Mouse (Mus musculus): ENCODE measurements around the gene Mark4. TPM values are rescaled to one million over a fixed set of nuclear protein-coding genes. Genes with fewer than 3 reads are reported as not detected.

Mark4 gene
- polyA plus RNA-seq (2015; fragmentation: Nextera tagmentation; extraction: Ambion mirVana): 7.6 and 8.5 TPM in 2 replicates

DNA sequence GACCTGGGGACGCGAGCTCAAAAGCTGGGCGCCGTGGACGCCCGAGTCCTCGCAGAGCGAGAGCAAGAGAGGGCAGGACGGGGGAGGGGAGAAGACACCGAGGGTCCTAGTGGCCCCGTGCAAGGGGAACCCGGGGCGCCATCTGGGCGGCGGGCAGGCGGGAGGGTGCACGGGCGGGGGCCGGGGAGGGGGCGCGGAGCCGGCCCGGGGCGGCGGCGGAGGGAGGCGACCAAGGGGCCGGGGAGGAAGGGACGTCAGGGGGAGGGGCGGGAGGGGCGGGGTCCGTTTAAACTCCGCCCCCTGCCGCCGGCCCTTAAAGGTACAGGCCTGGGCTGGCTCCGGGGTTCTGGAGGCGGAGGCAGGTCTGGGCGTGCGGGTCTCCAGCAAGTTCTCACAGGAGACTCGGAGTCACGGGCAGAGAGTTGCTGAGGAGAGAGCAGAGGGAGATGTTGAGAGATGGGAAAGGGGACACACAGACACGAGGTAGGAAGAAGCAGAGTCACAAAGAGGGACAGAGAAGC, at the start of gene Mark4:
Gene Mark4, minus strand, starts transcription at position 231 of the 521 bp plus-strand sequence.
- Histone ChIP-seq H3K9ac (peak within 1 kb of the TSS; percentile 94), H3K9me3 (replicated peaks) (no peaks in the 10 kb centered on the region), H3K27ac (peak within 1 kb of the TSS; percentile 82), H3K36me3 (no peaks in the 10 kb centered on the region), H3K4me3 (peak within 1 kb of the TSS; percentile 93), H3K27me3 (no peaks in the 10 kb centered on the region), H3K4me2 (peak within 1 kb of the TSS; percentile 86), H3K4me1 (replicated peaks) (peaks cover 30% of the 10 kb centered on the region)
- WGBS: 2% methylated on average over 34 of the region's 42 CpGs
- peak; percentile 82 for ATAC-seq (replicated peaks; ENCODE audit: insufficient number of reproducible peaks, insufficient read depth, low FRiP score, low read depth)

DNA sequence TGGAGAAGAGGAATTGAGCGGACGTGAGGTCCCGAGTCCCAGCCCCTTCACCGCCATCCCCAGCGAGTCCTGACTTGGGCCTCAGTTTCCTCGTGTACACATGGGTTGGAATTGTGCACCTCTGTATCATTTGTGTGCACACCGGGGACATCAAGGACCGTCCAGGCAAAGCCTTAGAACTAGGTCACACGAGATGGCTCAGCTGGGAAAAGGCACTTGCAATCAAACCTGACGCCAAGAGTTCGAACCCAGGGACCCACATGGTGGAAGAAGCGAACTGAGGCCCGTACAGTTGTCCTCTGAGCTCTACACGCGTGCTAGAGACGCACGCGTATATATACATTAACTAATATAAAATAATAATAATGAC, 49.0 kb upstream of the Mark4 start:
- H3K9ac ChIP-seq: peak overlapping the region; percentile 82
- whole genome bisulfite sequencing: 4% methylated on average over 18 of the region's 18 CpGs
- H3K9me3 ChIP-seq (replicated peaks): no peaks in the 10 kb centered on the region
- peaks cover 28% of the 10 kb centered on the region for H3K4me1 ChIP-seq (replicated peaks)
- no peak overlapping the region for H3K27ac ChIP-seq
- H3K27me3 ChIP-seq: no peaks in the 10 kb centered on the region
- H3K4me3 ChIP-seq: peak overlapping the region; percentile 88
- ATAC-seq (replicated peaks; ENCODE audit: insufficient number of reproducible peaks, insufficient read depth, low FRiP score, low read depth): no peak
- peak overlapping the region; percentile 90 for H3K4me2 ChIP-seq
- no peaks in the 10 kb centered on the region for H3K36me3 ChIP-seq

- H3K4me3 ChIP-seq: peak overlapping the region; percentile 88
- 1% methylated on average over 68 of the region's 71 CpGs for WGBS
- peaks cover 28% of the 10 kb centered on the region for H3K4me1 ChIP-seq (replicated peaks)
- no peak for ATAC-seq (replicated peaks; ENCODE audit: insufficient number of reproducible peaks, insufficient read depth, low FRiP score, low read depth)
- peak overlapping the region; percentile 59 for H3K9ac ChIP-seq
- H3K27ac ChIP-seq: no peak overlapping the region
- peak overlapping the region; percentile 90 for H3K4me2 ChIP-seq
- no peaks in the 10 kb centered on the region for H3K36me3 ChIP-seq
- H3K27me3 ChIP-seq: no peaks in the 10 kb centered on the region
- no peaks in the 10 kb centered on the region for H3K9me3 ChIP-seq (replicated peaks)
These were observed 48.5 kb upstream of the Mark4 start for GRCm38 (mm10) chr7:19506969-19507611.

DNA sequence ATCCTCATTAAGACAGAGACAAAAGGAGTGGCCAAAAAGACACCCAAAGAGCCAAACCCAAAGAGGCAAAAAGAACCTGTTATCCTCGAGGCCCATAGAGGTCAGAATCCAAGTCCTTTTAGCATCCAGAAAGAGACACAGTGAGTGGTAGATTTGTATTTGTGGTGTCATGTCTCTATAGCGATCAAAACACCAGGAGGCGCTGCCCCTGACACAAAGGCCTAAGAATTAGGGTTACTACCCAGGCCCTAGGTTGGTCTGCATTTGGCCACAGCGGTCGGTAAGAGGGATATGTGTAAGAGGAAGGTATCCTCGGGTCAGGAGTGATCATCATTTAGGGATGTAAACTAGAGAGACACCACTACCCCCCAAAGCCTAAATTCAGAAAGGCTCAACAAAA, 47.7 kb upstream of the Mark4 start:
- Histone ChIP-seq H3K9ac (no peak overlapping the region), H3K9me3 (replicated peaks) (no peaks in the 10 kb centered on the region), H3K4me3 (no peak overlapping the region), H3K27ac (no peak overlapping the region), H3K4me2 (peak overlapping the region; percentile 90; the same call in 1 of the 2 replicates), H3K36me3 (no peaks in the 10 kb centered on the region), H3K27me3 (no peaks in the 10 kb centered on the region), H3K4me1 (replicated peaks) (peaks cover 28% of the 10 kb centered on the region)
- ATAC-seq (replicated peaks; ENCODE audit: insufficient number of reproducible peaks, insufficient read depth, low FRiP score, low read depth): no peak
- WGBS: 36% methylated on average over 6 of the region's 6 CpGs

DNA sequence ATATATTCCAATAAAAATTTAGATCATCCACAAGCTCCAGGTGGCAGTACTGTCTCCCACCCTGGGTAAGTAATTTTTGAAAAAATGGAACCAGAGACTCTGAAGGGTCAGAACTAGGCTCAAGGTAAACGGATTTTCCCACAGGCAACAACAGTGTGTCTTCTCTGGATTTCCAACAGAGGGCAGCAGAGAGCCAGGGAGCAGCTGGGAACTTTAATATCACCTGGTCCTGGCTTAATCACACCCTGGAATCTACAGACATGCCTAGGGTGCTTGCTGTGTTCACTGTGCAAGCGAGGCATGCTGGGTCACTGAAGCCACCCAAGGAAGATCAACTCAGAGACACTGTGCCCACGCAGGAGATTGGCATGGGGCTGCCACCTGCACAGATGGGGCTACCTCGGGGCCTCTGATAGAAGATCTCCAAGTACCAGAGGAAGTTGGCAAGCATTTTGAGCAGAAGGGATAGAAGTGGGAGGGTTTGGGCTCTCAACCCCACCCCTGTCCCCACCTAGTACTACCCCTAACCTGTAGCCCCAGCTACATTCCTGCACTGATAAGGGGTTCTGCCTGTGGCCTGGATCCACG, 45.0 kb upstream of the Mark4 start:
- no peaks in the 10 kb centered on the region for H3K36me3 ChIP-seq
- ATAC-seq (replicated peaks; ENCODE audit: insufficient number of reproducible peaks, insufficient read depth, low FRiP score, low read depth): no peak
- WGBS: 21% methylated on average over 5 of the region's 5 CpGs
- no peak overlapping the region for H3K4me3 ChIP-seq
- H3K9me3 ChIP-seq (replicated peaks): no peaks in the 10 kb centered on the region
- H3K4me2 ChIP-seq: no peak overlapping the region
- H3K4me1 ChIP-seq (replicated peaks): peaks cover 19% of the 10 kb centered on the region
- no peaks in the 10 kb centered on the region for H3K27me3 ChIP-seq
- no peak overlapping the region for H3K27ac ChIP-seq
- no peak overlapping the region for H3K9ac ChIP-seq

- H3K27ac ChIP-seq: no peak overlapping the region
- no peak for ATAC-seq (replicated peaks; ENCODE audit: insufficient number of reproducible peaks, insufficient read depth, low FRiP score, low read depth)
- no peaks in the 10 kb centered on the region for H3K36me3 ChIP-seq
- peaks cover 7% of the 10 kb centered on the region for H3K4me1 ChIP-seq (replicated peaks)
- no peak overlapping the region for H3K9ac ChIP-seq
- H3K4me3 ChIP-seq: no peak overlapping the region
- 76% methylated on average over 4 of the region's 4 CpGs for WGBS
- H3K9me3 ChIP-seq (replicated peaks): no peaks in the 10 kb centered on the region
- H3K4me2 ChIP-seq: no peak overlapping the region
- H3K27me3 ChIP-seq: no peaks in the 10 kb centered on the region
These were observed 43.0 kb upstream of the Mark4 start for GRCm38 (mm10) chr7:19501658-19502057.

GRCm38 (mm10) chr7:19500420-19501363, 42.1 kb upstream of the Mark4 start:
- H3K9me3 ChIP-seq (replicated peaks): no peaks in the 10 kb centered on the region
- no peak overlapping the region for H3K27ac ChIP-seq
- H3K4me3 ChIP-seq: no peak overlapping the region
- no peak overlapping the region for H3K4me2 ChIP-seq
- peaks cover 6% of the 10 kb centered on the region for H3K4me1 ChIP-seq (replicated peaks)
- ATAC-seq (replicated peaks; ENCODE audit: insufficient number of reproducible peaks, insufficient read depth, low FRiP score, low read depth): no peak
- H3K9ac ChIP-seq: no peak overlapping the region
- 66% methylated on average over 12 of the region's 12 CpGs for WGBS
- H3K36me3 ChIP-seq: no peaks in the 10 kb centered on the region
- no peaks in the 10 kb centered on the region for H3K27me3 ChIP-seq

- no peak overlapping the region for H3K4me3 ChIP-seq
- no peak overlapping the region for H3K9ac ChIP-seq
- peaks cover 11% of the 10 kb centered on the region for H3K4me1 ChIP-seq (replicated peaks)
- 60% methylated on average over 4 of the region's 4 CpGs for WGBS
- no peaks in the 10 kb centered on the region for H3K27me3 ChIP-seq
- no peaks in the 10 kb centered on the region for H3K36me3 ChIP-seq
- no peak overlapping the region for H3K4me2 ChIP-seq
- no peak for ATAC-seq (replicated peaks; ENCODE audit: insufficient number of reproducible peaks, insufficient read depth, low FRiP score, low read depth)
- H3K27ac ChIP-seq: no peak overlapping the region
- H3K9me3 ChIP-seq (replicated peaks): no peaks in the 10 kb centered on the region
These were observed 39.7 kb upstream of the Mark4 start for GRCm38 (mm10) chr7:19498326-19498725.

GRCm38 (mm10) chr7:19496214-19496555, 37.6 kb upstream of the Mark4 start:
- H3K4me3 ChIP-seq: no peak overlapping the region
- peaks cover 7% of the 10 kb centered on the region for H3K27me3 ChIP-seq
- no peaks in the 10 kb centered on the region for H3K9me3 ChIP-seq (replicated peaks)
- no peak for ATAC-seq (replicated peaks; ENCODE audit: insufficient number of reproducible peaks, insufficient read depth, low FRiP score, low read depth)
- H3K27ac ChIP-seq: no peak overlapping the region
- no peak overlapping the region for H3K9ac ChIP-seq
- H3K4me1 ChIP-seq (replicated peaks): peaks cover 24% of the 10 kb centered on the region
- WGBS: 75% methylated on average over 5 of the region's 5 CpGs
- no peak overlapping the region for H3K4me2 ChIP-seq
- H3K36me3 ChIP-seq: no peaks in the 10 kb centered on the region

DNA sequence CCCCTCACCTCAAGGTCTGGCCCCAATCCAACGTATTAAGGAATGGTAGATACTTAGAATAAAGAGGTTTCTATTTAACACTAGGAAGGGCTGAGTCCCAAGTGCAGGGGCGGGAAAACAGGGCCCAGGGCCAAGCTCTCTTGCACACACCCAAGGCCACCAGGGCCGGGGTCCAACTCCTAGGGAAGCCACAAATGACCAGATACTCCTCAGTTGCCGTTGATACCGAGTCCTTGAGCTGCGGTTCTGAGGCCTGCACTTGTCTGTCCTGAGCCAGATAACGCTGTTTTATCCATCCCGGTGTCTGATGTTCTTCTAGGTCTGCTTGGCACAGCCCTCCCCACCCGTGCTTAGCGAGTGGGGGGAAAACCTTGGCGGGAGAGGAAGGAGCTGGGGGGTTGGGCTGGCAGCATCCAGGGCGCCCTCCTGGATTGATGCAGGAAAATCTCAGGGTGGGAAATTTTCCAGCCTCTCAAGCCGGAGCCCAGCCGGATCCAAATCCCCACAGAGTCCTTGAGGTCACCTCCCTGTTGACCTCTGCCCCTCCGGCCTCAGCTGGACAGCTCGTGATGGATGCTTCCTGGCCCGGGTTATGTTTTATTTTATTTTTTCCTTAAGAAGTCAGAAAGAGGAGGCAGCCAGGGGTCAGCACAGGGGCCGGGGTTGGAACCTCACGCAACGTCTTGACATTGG, 37.0 kb upstream of the Mark4 start:
- H3K4me1 ChIP-seq (replicated peaks): peaks cover 24% of the 10 kb centered on the region
- H3K9ac ChIP-seq: no peak overlapping the region
- no peaks in the 10 kb centered on the region for H3K9me3 ChIP-seq (replicated peaks)
- no peak overlapping the region for H3K27ac ChIP-seq
- no peaks in the 10 kb centered on the region for H3K36me3 ChIP-seq
- H3K27me3 ChIP-seq: peaks cover 12% of the 10 kb centered on the region
- 60% methylated on average over 20 of the region's 20 CpGs for WGBS
- no peak overlapping the region for H3K4me3 ChIP-seq
- no peak overlapping the region for H3K4me2 ChIP-seq
- ATAC-seq (replicated peaks; ENCODE audit: insufficient number of reproducible peaks, insufficient read depth, low FRiP score, low read depth): no peak

All from heart, embryonic 15.5 days (tissue).